Mouse (Mus musculus): ENCODE measurements around the gene Dnmt3a.
A peak's percentile ranks its signal among the peaks of the same experiment; 100 is the strongest.

The Dnmt3a gene

GRCm38 (mm10) chr12:3805852-3806251 lies at the start of gene Dnmt3a:
Gene Dnmt3a (plus strand): TSS chr12:3806007.
- DNase-seq (ENCODE audit: low spot score): no peak

DNA sequence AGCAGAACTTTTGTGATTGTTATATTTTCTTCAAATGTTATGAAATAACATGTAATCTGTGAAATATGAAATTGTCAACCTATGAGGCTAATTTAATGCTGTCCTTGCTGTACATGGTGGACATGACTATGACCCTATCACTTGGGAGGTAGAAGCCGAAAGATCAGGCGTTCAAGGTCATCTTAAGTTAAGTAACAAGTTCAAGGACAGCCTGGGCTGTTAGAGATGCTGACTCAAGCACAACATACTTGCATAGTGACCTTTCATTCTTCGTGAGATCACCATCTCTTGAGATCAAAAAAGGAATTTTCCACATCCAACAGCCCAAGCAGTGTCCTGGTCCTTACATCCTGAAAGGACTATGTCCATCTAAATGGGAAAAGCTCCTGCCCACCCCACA lies 49.6 kb upstream of the Dnmt3a start:
- DNase-seq (ENCODE audit: low spot score): no peak

DNA sequence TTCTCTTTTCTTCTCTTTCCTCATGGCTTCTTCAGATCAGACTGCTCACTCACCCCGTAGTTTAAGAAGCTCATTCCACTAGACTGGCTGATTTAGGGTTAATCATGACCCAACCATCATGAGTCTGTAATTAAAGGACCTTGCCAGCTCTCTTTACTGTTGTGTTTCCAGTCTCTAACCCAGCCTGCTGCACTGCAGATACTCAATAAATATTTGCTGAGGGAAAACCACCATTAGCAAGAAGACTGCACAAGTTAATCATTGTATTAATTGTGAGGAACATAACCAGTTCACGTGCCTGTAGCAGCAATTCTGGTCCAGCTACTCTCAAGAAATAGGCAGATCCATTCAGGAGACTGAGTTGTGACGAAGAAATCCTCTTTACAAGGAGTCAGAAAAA lies 47.7 kb upstream of the Dnmt3a start:
- no peak for DNase-seq (ENCODE audit: low spot score)

- peak; percentile 36 for DNase-seq (ENCODE audit: low spot score)
Observed at GRCm38 (mm10) chr12:3759419-3759818, 46.4 kb upstream of the Dnmt3a start.

- DNase-seq (ENCODE audit: low spot score): no peak
Observed at GRCm38 (mm10) chr12:3760876-3761590, 44.8 kb upstream of the Dnmt3a start.

GRCm38 (mm10) chr12:3761591-3762295 lies 44.1 kb upstream of the Dnmt3a start:
- no peak for DNase-seq (ENCODE audit: low spot score)

DNA sequence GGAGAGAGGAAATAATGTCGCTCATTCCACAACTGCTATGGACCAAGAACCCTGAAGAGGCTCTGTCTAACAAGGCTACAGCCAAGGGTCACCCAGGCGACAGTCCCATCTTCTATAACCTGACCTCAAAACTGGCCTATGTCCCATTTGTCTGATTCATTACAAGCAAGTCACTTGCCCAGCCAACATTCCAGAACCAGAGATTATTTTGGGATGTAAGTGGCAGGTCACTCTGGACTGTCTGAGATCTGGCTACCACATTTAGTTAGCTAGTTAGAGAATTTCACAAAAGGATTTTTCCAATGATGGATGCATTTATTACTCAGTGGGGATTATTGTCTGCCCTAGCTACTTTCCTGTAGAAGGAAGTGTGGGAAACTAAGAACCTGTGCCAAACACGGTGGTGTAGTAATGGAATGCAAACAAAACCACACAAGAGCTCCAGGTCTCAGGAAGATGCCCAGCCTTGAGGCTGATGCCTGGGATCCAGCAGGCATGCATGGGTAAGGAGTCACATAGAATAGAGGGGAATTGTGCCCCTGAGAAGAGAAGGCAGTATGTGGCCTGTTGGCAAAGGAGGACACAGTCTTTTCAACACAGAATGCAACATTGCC lies 41.5 kb upstream of the Dnmt3a start:
- DNase-seq (ENCODE audit: low spot score): no peak

GRCm38 (mm10) chr12:3767360-3767759 lies 38.4 kb upstream of the Dnmt3a start:
- DNase-seq (ENCODE audit: low spot score): no peak

GRCm38 (mm10) chr12:3768391-3768790 lies 37.4 kb upstream of the Dnmt3a start:
- no peak for DNase-seq (ENCODE audit: low spot score)

GRCm38 (mm10) chr12:3770546-3770945 lies 35.3 kb upstream of the Dnmt3a start:
- no peak for DNase-seq (ENCODE audit: low spot score)

GRCm38 (mm10) chr12:3771080-3771479 lies 34.7 kb upstream of the Dnmt3a start:
- DNase-seq (ENCODE audit: low spot score): no peak

DNA sequence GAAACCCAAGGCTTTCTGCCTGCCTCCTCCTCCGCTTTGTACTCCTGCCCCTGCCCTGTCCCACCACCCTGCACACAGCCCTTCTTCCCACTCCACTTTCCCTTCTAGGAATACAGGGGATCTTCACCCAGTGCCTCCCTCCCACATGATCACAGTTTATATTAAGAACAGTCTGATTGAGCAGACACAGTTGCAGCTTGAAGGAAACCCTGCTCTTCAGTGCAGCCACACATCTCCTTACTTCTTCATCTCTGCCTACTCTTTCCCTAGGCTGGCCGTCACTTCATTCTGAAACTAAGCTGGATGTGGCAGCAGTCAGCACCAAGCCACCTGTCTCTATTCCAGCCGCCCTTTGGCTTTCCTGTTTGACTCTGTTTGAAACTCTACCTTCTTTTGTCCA lies 32.2 kb upstream of the Dnmt3a start:
- no peak for DNase-seq (ENCODE audit: low spot score)

DNA sequence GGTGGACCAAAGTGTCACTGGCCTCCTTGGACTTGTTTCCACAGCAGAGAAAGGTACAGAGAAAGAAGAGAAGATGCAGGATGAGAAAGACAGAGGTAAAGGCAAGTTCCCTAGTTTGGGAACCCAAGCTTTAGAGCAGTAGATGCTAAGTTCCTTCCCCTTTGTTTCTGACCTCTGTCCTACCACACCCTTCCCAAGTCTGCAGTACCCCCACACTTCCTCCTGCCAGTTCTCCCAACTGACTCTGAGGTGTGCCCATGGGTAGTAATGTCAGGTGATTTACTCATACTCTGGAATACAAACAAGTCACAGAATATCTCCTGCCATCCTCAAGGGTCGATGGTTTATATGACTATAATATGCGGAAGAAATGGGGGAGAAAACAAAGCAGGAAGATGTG lies 29.8 kb upstream of the Dnmt3a start:
- no peak for DNase-seq (ENCODE audit: low spot score)

DNA sequence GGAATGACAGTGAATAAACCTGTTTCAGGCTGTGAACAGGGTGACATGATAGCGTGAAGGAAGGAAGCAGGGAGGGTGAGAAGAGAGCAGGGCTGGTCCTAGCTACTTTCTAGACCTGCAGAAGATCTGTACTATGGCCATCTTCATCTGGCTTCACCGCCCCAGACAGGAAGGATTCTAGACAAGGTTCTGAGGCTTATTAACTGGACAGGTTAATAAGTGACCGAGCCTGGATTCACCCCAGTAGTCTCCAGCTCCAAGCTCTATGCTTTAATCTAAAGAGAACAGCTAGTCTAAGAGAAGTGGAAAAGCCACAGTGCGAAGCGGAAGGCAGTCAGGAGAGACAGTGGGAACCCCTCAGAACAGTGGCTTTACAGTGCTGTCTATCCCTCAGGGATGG lies 28.1 kb upstream of the Dnmt3a start:
- no peak for DNase-seq (ENCODE audit: low spot score)

DNA sequence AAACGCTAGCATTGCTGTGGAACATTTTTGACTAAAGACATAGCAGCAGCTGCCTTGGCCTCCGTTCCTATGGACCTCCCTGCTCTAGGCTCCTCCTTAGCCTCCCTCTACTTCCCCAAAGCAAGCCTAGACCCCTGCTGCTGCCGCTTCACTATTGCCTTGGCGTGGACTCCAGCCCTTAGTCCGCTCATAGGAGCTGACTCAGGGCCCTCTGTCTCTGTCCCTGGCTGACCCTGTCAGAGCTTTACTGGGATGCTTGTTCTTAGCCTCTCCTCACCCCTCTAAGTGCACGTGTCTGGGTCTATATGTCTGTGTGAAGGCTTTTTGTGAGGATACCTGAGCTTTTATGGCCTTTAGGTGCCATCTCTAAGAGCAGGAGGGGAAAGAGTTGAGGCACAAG lies 27.5 kb upstream of the Dnmt3a start:
- DNase-seq (ENCODE audit: low spot score): no peak

GRCm38 (mm10) chr12:3779639-3780038 lies 26.2 kb upstream of the Dnmt3a start:
- DNase-seq (ENCODE audit: low spot score): no peak

- DNase-seq (ENCODE audit: low spot score): peak; percentile 39
Observed at GRCm38 (mm10) chr12:3780405-3780891, 25.4 kb upstream of the Dnmt3a start.

- peak; percentile 2 for DNase-seq (ENCODE audit: low spot score)
Observed at GRCm38 (mm10) chr12:3780931-3781471, 24.8 kb upstream of the Dnmt3a start.

GRCm38 (mm10) chr12:3781482-3781881 lies 24.3 kb upstream of the Dnmt3a start:
- DNase-seq (ENCODE audit: low spot score): peak; percentile 85

GRCm38 (mm10) chr12:3783196-3783825 lies 22.5 kb upstream of the Dnmt3a start:
- no peak for DNase-seq (ENCODE audit: low spot score)

- DNase-seq (ENCODE audit: low spot score): no peak
Observed at GRCm38 (mm10) chr12:3784258-3784657, 21.5 kb upstream of the Dnmt3a start.

DNA sequence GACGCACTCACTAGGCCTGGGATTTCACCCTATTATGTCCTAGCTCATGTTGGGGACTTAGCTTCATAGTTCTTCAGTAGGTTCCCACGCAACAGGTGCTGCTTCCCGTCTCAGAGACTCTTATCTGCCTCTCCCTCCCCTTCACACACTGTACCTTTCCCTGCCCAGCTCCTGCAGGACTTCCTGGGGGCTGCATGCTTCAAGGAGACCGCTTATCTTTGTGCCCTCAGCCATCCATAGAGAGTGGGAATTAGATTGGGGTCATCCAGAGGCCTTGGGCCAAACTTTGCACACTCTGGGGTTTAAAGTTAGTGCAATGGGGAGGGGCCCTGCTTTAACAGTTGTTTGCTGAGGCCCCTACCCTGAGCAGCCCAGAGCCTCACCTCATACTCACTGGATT lies 21.1 kb upstream of the Dnmt3a start:
- no peak for DNase-seq (ENCODE audit: low spot score)

Measured in T-cell, adult 2 months (primary cell).